Mouse (Mus musculus): ENCODE measurements at regions not wholly inside any gene's neighbourhood (a gene's known extent, or its start where the extent isn't known, plus 50 kb on each side); places are given as distances from the start of the nearest gene placed in this dataset.

- TF ChIP-seq CTCF (IDR thresholded peaks at IDR 0.05; ENCODE audit: low read depth, low read length): no peak
- TF ChIP-seq GATA2 (IDR thresholded peaks at IDR 0.05; ENCODE audit: borderline replicate concordance, low read depth, low read length): no peak
- no peak for TF ChIP-seq TAL1 (conservative IDR thresholded peaks at IDR 0.05; ENCODE audit: low read depth, low read length)
- TF ChIP-seq POLR2AphosphoS5 (IDR thresholded peaks at IDR 0.05; ENCODE audit: insufficient replicate concordance, low read depth, low read length): no peak
Measured at GRCm38 (mm10) chr15:97493340-97493739, 212.3 kb downstream of the Rpap3 start.
